Mouse (Mus musculus) ES-Bruce4 (cell line): ENCODE results near the gene Wwtr1.

Source experiments
- CTCF ChIP-seq: IDR thresholded peaks from one replicate; pipeline ENCODE4 v1.8.1; 2011; ENCODE audit warnings: low read depth, low read length
- EP300 ChIP-seq: IDR thresholded peaks from 2 replicates; pipeline ENCODE4 v1.6.1; 2011; ENCODE audit warnings: low read depth, low read length; ENCODE audit not compliant: insufficient read depth
- POLR2A ChIP-seq: IDR thresholded peaks from one replicate; pipeline ENCODE4 v1.8.1; 2011; ENCODE audit warnings: low read length; ENCODE audit not compliant: insufficient read depth

DNA sequence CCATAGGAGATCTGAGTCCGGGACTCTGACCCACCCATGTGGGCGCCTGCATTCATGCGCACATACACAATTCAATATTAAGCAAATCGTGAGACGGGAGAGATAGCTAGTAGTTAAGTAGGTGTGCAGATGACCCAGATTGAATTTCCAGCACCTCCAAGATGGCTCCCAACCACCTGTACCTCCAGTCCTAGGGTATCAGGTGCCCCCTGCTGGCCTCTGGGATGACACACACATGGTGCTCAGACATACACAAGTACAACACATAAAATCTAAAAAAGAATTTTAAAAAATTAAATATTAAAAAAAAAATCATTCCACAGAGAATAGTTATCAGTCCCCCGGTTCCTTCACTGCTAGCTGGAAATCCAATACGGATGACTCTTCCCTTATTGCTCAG is 60.7 kb downstream of the Wwtr1 start:
- TF ChIP-seq CTCF: no peak
- TF ChIP-seq EP300: no peak
- no peak for TF ChIP-seq POLR2A
